Mouse (Mus musculus) heart, postnatal 14 days (tissue): Measurements from ENCODE around the gene Gon4l. TPM values are rescaled to one million over a fixed set of nuclear protein-coding genes. Genes with fewer than 3 reads are reported as not detected.

Experiments used
- DNase-seq, 2 experiments: peaks; one replicate each; pipeline ENCODE4 v3.0.0; 2021 to 2022
- intact Hi-C: fragments of 180-260 bp; cut with DNase I; formaldehyde crosslinking; loops from one replicate; pipeline ENCODE4 v1.15.1; 2025
- total RNA-seq, 2 experiments: library from RNA; stranded (reverse); gene quantifications; 2 replicates each; pipeline ENCODE4 v1.2.3; 2021

The Gon4l gene
- total RNA-seq, 2 experiments from 2014 or later, result 26.4 to 28.4 TPM

GRCm38 (mm10) chr3:88906393-88907159, 71.5 kb downstream of the Gon4l start:
- intact Hi-C loops, result no loop called here
- no peak for DNase-seq

- intact Hi-C loops, result no loop called here
- DNase-seq, result no peak
Observed at GRCm38 (mm10) chr3:88912585-88912984, 77.6 kb downstream of the Gon4l start.

- DNase-seq, result peak; percentile 91 to 94
- intact Hi-C loops, result no loop called here
Observed at GRCm38 (mm10) chr3:88913511-88914383, 78.7 kb downstream of the Gon4l start, which contains the start of gene Msto1. Gene Msto1, minus strand, starts transcription at chr3:88913999.

GRCm38 (mm10) chr3:88914384-88914810, 79.4 kb downstream of the Gon4l start:
- intact Hi-C loops, result no loop called here
- DNase-seq, result no peak

GRCm38 (mm10) chr3:88918981-88919380, 84.0 kb downstream of the Gon4l start:
- intact Hi-C loops, result no loop called here
- DNase-seq, result no peak

GRCm38 (mm10) chr3:88921411-88921810, 86.4 kb downstream of the Gon4l start:
- no peak for DNase-seq
- intact Hi-C loops, result no loop called here

GRCm38 (mm10) chr3:88923989-88924591, 89.1 kb downstream of the Gon4l start:
- peak; percentile 45 to 50 for DNase-seq
- intact Hi-C loops, result no loop called here

- intact Hi-C loops, result no loop called here
- no peak for DNase-seq
Observed at GRCm38 (mm10) chr3:88925651-88926050, 90.6 kb downstream of the Gon4l start.

- intact Hi-C loops, result no loop called here
- no peak for DNase-seq
Observed at GRCm38 (mm10) chr3:88929501-88929900, 94.5 kb downstream of the Gon4l start.

- DNase-seq, result no peak
- intact Hi-C loops, result no loop called here
Observed at GRCm38 (mm10) chr3:88939071-88939470, 104.0 kb downstream of the Gon4l start.

GRCm38 (mm10) chr3:88939749-88940148, 104.7 kb downstream of the Gon4l start:
- peak in 1 of 2 experiments; percentile 26 for DNase-seq

GRCm38 (mm10) chr3:88942316-88942880, 107.4 kb downstream of the Gon4l start:
- intact Hi-C loops, result no loop called here
- no peak for DNase-seq

More at GRCm38 (mm10) chr3:88939749-88940148, 104.7 kb downstream of the Gon4l start:
- intact Hi-C loops, result loop anchor here (2.0 kb wide), 1 partner anchor 89 kb away; no protein-coding TSS in a partner anchor

GRCm38 (mm10) chr3:88944109-88944508, 109.1 kb downstream of the Gon4l start:
- intact Hi-C loops, result no loop called here
- DNase-seq, result no peak

GRCm38 (mm10) chr3:88949786-88950575, 115.0 kb downstream of the Gon4l start:
- intact Hi-C loops, result loop anchor here (5.0 kb wide), 1 partner anchor 42 kb away; no protein-coding TSS in a partner anchor
- DNase-seq, result peak; percentile 92 to 93

- DNase-seq, result peak; percentile 73 to 80
- intact Hi-C loops, result loop anchor here (5.0 kb wide), 1 partner anchor 42 kb away; no protein-coding TSS in a partner anchor
Observed at GRCm38 (mm10) chr3:88950576-88951326, 115.7 kb downstream of the Gon4l start, which contains the start of the genes Ash1l and Dap3. Gene Ash1l, plus strand, starts transcription at chr3:88950622. Gene Dap3, minus strand, starts transcription at chr3:88951181.

GRCm38 (mm10) chr3:88951327-88951800, 116.3 kb downstream of the Gon4l start:
- intact Hi-C loops, result loop anchor here (5.0 kb wide), 1 partner anchor 41 kb away; no protein-coding TSS in a partner anchor
- no peak for DNase-seq

- intact Hi-C loops, result loop anchor here (5.0 kb wide), 1 partner anchor 39 kb away; no protein-coding TSS in a partner anchor
- no peak for DNase-seq
Observed at GRCm38 (mm10) chr3:88953246-88953645, 118.2 kb downstream of the Gon4l start.

GRCm38 (mm10) chr3:88953736-88954135, 118.7 kb downstream of the Gon4l start:
- intact Hi-C loops, result loop anchor here (5.0 kb wide), 1 partner anchor 39 kb away; no protein-coding TSS in a partner anchor

More at GRCm38 (mm10) chr3:88953736-88954135, 118.7 kb downstream of the Gon4l start:
- no peak for DNase-seq
